Mouse (Mus musculus): ENCODE measurements at regions not wholly inside any gene's neighbourhood (a gene's known extent, or its start where the extent isn't known, plus 50 kb on each side); places are given as distances from the start of the nearest gene placed in this dataset.

DNA sequence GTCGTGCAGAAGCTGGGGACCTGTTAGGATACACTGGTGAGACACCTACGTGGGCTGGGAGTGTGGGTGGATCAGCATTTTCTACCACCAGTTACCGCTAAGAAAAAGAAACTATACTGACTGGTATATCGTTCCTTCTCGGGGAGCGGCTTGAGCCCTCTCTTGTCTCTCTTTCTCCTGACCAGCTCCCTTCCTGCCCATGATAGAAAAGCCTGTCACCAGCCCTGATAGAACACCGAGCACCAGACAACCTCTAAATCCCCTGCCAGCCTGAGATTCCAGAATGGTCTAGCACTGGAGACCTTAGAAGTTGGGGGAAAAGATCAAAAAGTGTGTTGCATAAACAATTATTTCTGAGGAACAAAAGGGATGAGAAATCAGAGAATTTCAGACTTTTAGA, 76.3 kb upstream of the Kcnd3 start:
- DNase-seq (ENCODE audit: low read depth, low spot score), result no peak

DNA sequence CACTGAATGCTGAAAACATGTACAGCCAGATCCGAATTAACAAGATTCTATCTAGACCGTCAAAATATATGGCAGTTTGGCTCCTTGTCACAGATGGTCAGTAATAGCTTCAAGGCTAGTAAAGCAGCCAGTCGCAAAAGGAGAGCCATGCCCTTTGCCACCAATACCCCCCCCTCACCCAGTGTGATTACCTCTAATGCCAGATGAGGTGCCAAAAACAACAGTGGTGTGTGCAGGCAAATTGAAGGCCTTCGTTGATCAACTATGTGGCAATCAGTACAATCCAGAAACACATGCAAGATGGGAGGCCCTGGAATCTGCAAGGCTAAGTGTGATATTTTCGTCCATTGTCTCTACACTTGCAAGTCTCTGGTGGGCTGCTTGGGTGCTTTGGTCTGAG, 75.8 kb upstream of the Kcnd3 start:
- no peak for DNase-seq (ENCODE audit: low read depth, low spot score)

DNA sequence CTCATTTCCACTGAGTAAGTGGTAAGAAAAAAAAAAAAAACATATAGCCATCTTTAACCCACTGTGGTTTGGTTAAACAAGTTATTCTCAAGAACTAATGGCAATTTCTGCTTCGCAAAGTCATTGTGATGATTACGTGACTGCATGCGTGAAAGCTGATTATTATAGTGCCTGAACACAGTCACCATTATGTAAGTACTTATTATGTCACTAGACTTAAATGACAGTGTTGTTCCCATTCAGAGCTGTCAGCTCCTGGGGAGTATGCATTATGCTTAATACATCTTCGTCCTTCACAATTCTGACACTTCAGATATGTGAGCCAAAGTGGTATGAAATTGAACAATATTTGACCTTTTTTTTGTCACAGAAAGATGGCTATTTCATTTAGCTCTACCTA, 71.3 kb upstream of the Kcnd3 start:
- DNase-seq (ENCODE audit: low read depth, low spot score), result no peak

DNA sequence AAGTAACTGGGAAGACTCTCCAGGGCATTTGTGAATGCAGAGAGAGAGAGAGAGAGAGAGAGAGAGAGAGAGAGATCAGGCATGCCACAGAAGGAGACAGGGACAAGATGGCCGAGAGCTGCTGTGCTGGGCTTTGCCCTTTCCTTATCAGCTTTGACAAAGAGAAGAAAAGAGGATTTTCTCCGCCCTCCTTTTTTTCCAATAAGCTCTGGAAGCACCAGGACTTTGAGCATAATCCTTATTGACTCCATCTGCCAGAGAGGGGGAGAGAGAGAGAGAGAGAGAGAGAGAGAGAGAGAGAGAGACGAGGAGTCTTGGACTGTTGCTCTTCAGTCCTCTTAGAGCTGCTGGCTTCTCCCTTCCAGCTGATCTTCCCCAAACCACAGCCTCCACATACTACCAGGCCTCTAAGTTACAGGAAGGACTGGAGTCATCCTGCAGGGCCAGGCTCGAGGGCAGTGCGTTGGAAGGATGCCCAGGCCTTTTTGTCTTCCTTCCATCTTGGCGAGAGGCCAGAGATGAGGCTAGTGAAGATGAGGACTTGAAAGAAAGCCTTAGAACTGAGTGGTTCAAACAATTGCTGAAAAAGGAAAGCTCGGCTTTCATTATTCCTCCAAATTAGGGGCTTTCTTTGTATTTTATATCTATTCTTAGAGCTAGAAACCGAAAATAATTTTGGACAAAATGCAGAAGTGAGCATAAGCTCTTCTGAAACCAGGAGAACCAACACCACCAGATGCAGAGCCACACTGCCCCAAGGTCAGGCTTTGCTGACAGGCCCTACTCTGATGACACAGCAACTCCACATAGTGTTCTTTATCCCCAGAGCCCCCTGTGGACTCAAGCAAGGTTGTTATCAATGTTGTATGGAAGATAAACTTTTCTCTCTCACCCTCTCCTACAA, 59.3 kb upstream of the Kcnd3 start:
- DNase-seq (ENCODE audit: low read depth, low spot score), result no peak

All from CD4-positive helper T cell, adult 2 months (primary cell).